Mouse (Mus musculus) frontal cortex, postnatal 10 days (tissue): ENCODE measurements around the gene Dexi.

Source experiments
- DNase-seq, 2 experiments: peaks; one replicate each; pipeline ENCODE4 v3.0.0; 2022; ENCODE audit warnings: low spot score in 2 of 2, mixed read lengths in 1 of 2

Gene Dexi

GRCm38 (mm10) chr16:10540763-10541597 is 1.9 kb downstream of the Dexi start:
- no peak for DNase-seq

GRCm38 (mm10) chr16:10536961-10537360 is 5.9 kb downstream of the Dexi start:
- no peak for DNase-seq

GRCm38 (mm10) chr16:10536323-10536722 is 6.5 kb downstream of the Dexi start:
- no peak for DNase-seq

DNA sequence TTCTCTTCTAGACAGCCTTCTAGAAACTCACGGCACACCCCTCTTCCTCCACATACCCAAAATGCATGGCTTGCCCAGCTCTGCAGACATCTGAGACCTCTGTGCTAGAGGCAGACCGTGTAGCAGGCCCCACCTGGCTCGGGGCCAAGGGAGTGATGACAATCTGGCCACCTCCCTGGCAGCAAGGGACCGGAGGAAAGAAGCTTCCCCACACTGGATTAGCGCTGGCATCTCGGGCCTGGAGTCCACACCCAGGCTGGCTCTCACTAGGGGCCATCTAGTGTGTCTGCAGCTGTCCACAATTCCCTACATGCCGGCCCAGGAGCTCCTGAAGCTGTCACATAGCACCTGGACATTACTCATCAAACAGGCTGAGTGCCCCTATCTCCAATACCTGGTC is 8.3 kb downstream of the Dexi start:
- no peak for DNase-seq

DNA sequence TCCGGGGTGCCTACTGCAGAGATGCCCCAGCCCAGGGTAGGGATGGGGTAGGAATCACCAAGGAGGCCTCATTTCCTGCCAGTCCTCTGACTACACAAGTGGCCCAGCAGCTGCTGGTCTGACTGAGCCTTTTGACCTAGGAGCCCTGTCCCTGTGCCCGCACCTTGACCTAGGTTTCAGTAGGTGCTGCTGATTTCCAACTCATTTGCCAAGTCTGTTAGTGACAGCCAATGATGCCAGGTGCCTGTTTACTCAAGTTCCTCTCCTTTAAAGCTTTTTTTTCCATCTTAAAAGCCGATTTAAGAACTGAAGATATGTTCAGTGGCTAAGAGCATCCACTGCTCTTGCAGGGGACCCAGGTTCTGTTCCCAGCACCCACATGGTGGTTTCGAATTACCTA is 9.1 kb downstream of the Dexi start:
- DNase-seq = no peak

- no peak for DNase-seq
Measured at GRCm38 (mm10) chr16:10530179-10530578, 12.7 kb downstream of the Dexi start.

GRCm38 (mm10) chr16:10528382-10528781 is 14.5 kb downstream of the Dexi start:
- no peak for DNase-seq

GRCm38 (mm10) chr16:10527046-10527644 is 15.7 kb downstream of the Dexi start:
- no peak for DNase-seq

DNA sequence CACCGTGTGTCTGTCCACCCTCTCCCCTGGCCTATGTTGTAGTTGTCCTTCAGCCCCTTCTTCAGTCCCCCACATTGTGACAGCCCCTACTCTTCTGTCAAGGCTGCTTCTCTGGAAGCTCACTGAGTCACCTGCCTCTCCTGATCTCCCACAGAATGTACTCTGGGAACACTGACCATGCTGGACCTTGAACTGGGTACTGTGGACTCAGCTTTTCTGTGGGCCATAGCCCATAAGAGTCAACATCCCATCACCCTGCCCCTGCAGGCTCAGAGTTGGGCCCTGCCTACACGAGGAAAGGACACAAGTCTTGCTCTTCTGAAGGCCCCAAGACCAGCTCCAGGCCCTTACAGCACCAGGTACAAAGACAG is 17.3 kb downstream of the Dexi start:
- no peak for DNase-seq

DNA sequence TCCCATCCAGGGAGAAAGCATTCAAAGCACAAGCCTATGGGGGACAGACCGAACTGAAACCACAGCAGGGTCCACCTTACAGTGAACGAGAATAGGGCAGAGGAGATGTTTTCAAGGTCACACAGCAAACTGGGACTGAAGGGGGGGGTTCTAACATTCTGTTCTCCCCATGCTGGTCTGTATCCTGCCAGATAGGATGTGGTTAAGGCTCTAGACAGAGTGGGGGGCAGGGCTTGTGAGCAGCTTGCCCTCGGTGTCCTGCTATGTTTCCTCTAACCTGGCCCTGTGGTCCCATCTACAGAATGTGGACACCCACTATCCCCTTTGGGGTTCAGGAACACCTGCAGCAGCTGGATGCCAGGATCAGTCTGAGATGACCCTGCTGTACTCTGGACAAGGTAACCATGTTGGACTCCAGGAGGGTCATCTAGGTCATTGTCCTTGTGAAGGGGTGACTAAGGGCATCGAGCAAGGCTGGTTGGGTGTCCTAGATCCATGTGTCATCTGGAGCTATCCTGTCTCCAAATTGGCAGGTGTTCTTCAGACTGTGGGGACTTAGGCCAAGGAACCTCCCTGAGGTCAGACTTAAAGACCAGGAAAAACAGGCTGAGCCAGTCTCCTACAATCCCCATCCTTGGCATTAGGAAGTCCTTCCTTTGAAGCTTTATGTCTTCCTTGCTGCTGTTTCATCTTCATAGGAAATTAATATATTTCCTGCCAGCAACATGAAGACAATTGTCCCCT is 17.8 kb downstream of the Dexi start:
- no peak for DNase-seq

DNA sequence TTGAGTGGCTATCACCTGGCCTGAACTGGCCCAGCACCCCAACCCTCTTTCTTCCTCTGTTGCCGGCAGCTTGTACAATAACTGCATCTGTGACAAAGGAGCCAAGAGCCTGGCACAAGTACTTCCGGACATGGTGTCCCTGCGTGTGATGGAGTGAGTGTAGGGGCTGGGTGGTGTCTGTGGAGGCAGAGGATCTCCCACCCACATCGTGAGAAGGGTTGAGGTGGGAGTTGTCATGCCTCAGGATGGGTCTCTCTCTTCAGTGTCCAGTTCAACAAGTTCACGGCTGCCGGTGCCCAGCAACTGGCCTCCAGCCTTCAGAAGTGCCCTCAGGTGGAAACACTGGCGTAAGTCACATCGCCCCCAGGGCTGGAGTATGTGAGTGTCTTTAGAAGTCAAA is 19.2 kb downstream of the Dexi start:
- no peak for DNase-seq

DNA sequence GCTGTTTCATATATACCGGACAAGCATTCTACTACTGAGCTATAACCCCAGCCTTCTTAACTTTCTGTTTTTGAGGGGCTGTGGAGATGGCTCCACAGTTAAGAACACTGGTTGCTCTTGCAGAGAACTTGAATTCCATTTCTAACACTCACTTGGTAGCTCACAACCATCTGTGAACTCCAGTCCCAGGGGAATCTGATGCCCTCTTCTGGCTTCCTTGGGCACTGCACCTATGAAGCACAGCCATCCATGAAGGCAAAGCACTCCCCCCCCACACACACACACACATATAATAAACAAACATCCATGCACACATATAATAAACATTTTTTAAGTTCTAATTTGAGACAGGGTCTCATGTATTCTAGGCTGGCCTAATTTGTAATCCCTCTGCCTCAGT is 20.0 kb downstream of the Dexi start:
- DNase-seq = peak in 1 of 2 experiments; percentile 67

- peak; percentile 59 to 80 for DNase-seq
Measured at GRCm38 (mm10) chr16:10520908-10521614, 21.8 kb downstream of the Dexi start.

DNA sequence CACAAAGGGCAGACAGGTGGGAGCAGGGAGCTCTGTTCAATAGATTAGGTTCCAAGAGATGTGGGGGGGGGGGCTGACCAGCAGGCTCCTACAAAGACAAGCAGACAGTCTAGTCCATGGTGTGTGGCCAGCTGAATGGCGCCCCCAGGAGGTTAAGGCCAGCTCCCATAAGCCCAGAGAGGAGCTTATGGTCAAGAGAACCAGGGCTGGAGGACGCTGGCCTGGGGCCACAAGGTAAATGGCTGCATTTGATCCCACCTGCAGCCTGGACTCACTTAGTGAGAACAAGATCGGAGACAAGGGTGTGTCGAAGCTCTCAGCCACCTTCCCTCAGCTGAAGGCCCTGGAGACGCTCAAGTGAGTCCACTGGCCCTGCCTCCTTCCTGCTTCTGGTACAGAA is 24.8 kb downstream of the Dexi start:
- no peak for DNase-seq

GRCm38 (mm10) chr16:10515953-10516572 is 26.8 kb downstream of the Dexi start:
- DNase-seq = no peak

DNA sequence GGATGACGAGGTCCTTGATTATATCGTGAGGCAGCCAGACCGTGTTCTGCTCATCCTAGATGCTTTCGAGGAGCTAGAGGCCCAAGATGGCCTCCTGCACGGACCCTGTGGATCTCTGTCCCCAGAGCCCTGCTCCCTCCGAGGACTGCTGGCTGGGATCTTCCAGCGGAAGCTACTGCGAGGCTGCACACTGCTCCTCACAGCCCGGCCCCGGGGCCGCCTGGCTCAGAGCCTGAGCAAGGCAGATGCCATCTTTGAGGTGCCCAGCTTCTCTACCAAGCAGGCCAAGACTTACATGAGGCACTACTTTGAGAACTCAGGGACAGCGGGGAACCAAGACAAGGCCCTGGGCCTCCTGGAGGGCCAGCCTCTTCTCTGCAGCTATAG is 31.7 kb downstream of the Dexi start:
- DNase-seq = no peak

GRCm38 (mm10) chr16:10510477-10511133 is 32.2 kb downstream of the Dexi start:
- DNase-seq = no peak

DNA sequence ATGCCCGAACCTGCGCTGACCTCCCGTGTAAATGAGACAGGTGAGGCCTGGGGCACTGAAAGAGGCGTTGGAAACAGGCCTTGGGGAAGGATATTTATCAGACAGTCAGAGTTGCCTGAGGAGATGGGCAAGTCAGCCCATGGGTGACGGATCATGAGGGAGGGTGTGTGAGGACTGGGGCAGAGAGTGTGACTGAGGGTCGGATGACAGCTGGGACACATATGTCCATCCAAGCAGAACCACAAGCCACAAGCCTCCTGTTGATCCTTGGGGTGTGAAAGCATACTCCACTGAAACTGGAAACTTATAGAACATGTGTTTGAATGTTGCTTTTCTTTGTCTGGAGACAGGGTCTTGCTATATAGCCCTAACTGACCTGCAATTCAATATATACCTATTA is 34.2 kb downstream of the Dexi start:
- no peak for DNase-seq

GRCm38 (mm10) chr16:10507445-10507844 is 35.4 kb downstream of the Dexi start:
- DNase-seq = no peak

DNA sequence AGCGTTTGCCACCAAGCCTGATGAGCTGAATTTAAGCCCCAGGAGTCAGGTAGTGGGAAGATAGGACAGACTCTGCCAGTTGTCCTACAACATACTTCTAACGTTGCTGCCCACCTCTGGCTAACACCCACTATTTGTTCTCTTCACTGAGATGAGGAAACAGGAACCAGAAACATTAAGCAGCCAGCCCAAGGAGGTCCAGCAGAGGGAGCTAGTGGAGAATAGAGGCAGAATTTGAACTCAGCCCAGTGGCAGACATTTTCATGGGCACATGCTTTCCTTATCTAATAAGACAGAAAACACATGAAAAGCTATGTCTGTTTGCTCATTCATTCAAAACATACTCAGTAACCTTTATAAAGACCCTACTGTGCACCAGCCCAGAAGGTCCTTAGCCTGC is 39.8 kb downstream of the Dexi start:
- no peak for DNase-seq

DNA sequence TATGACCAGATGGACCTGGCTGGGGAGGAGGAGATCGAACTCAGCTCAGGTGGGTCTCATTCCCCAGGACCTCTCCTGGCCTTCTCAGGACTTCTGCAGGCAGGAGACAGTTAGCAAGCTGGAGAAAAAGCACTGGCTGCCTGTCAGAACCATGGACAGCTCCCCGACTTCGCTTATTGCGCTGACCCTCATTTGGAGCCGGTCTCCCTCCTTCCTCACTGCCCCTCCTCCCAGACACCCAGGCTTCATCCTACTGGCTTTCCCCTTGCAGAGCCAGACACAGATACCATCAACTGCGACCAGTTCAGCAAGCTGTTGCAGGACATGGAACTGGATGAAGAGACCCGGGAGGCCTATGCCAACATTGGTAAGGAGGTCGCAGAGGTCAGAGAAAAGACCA is 41.0 kb downstream of the Dexi start:
- DNase-seq = no peak
